Mouse (Mus musculus): ENCODE data around the gene Asic2. TPM values are rescaled to one million over a fixed set of nuclear protein-coding genes. Genes with fewer than 3 reads are reported as not detected.

Asic2 gene
- total RNA-seq, 2 experiments from 2014 or later = 58.4 to 61.0 TPM

- no peak for DNase-seq (ENCODE audit: extremely low spot score in 1 of 2, low spot score in 1 of 2)
These were observed 1063.7 kb downstream of the Asic2 start for GRCm38 (mm10) chr11:80904559-80904958.

DNA sequence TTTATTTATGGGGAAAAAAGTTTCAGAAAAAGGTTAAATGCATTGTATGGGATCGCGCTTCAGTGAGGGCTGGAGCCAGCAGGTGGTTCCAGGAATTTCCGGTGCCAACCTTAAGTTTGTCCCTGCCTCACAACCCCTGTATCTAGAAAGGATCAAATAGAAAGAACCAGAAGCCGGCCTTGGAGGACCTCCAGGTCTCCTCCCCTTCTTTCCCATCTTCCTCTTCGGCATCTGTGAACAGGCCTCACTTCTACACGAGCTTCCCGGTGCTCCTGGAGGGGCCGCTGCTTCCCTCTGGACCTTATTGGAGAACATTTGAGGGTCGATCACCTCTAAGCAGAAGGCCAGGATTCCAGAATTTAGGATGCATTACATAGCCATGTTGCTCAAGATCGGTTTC, 1064.8 kb downstream of the Asic2 start:
- no peak for DNase-seq (ENCODE audit: extremely low spot score in 1 of 2, low spot score in 1 of 2)

GRCm38 (mm10) chr11:80902664-80903063, 1065.6 kb downstream of the Asic2 start:
- no peak for DNase-seq (ENCODE audit: extremely low spot score in 1 of 2, low spot score in 1 of 2)

- DNase-seq (ENCODE audit: extremely low spot score in 1 of 2, low spot score in 1 of 2) = no peak
These were observed 1067.7 kb downstream of the Asic2 start for GRCm38 (mm10) chr11:80900555-80900954.

DNA sequence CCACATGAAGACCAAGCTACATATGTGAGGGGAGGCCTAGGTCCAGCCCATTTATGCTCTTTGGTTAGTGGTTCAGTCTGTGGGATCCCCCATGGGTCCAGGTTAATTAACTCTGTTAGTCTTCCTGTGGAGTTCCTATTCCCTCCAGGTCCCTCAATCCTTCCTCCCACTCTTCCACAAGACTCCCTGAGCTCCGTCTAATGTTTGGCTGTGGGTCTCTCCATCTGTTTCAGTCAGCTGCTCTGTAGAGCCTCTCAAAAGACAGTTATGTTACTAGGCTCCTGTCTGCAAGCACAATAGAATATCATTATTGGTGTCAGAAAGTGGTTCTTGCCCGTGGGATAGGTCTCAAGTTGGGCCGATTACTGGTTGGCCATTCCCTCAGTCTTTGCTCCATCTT, 1072.4 kb downstream of the Asic2 start:
- no peak for DNase-seq (ENCODE audit: extremely low spot score in 1 of 2, low spot score in 1 of 2)

- DNase-seq (ENCODE audit: extremely low spot score in 1 of 2, low spot score in 1 of 2) = no peak
These were observed 1078.8 kb downstream of the Asic2 start for GRCm38 (mm10) chr11:80889336-80890063.

- DNase-seq (ENCODE audit: extremely low spot score in 1 of 2, low spot score in 1 of 2) = no peak
These were observed 1081.2 kb downstream of the Asic2 start for GRCm38 (mm10) chr11:80887021-80887420.

GRCm38 (mm10) chr11:80886365-80886764, 1081.9 kb downstream of the Asic2 start:
- DNase-seq (ENCODE audit: extremely low spot score in 1 of 2, low spot score in 1 of 2) = no peak

GRCm38 (mm10) chr11:80884521-80885231, 1083.6 kb downstream of the Asic2 start:
- DNase-seq (ENCODE audit: extremely low spot score in 1 of 2, low spot score in 1 of 2) = no peak

DNA sequence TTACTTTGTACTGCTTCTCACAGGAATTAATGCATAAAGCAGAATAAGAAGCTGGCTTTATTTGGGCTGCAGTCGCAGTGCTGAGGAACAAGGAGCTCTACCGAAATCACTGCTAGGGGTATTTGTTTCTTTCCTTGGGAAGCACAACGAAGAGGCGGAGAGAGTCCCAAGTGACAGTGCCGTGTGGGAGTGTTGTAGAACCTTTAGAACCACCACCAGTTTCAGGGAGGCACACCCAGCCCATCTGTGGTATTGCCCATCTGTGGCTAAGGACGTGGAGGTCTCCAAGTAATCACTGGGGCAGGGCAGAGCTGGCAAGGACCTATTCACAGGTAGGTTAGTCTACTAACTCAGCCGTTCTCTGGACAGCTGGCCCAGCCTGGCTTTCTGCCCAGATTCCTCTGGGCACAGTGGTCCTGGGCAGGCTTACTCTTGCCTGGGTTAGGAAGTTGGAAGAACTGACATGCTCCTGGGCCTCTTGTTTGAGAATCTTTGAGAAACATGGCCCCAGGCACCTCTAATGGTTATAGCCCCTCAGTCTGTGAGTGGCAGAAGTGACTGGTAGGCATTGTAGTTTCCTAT, 1085.9 kb downstream of the Asic2 start:
- no peak for DNase-seq (ENCODE audit: extremely low spot score in 1 of 2, low spot score in 1 of 2)

GRCm38 (mm10) chr11:80878026-80878425, 1090.2 kb downstream of the Asic2 start:
- DNase-seq (ENCODE audit: extremely low spot score in 1 of 2, low spot score in 1 of 2) = no peak

DNA sequence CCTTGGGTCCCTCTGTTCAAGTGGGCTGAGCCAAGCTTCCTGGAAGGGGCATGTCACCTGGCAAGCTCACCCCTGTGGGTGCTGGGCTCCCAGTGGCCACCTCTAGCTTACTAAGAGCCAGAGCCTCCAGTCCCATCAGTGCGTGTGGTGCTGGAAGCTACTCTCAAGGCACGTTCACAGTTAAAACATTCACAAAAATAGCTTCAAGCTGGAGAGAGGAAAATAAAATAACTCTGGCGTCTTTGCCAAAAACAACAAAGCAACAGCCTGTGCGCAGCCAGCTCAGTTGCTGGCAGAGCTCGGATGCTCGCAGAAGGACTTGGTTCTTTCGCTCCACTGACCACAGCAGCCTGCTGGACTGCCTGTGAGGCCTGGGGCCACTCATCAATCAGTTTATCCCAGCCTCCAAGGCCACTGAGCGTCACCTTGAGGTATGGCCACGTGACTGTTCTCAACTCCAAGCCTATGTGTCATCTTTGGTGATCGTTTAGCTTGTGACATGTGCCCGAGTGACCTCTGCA, 1091.1 kb downstream of the Asic2 start:
- peak; percentile 31 to 32 for DNase-seq (ENCODE audit: extremely low spot score in 1 of 2, low spot score in 1 of 2)

DNA sequence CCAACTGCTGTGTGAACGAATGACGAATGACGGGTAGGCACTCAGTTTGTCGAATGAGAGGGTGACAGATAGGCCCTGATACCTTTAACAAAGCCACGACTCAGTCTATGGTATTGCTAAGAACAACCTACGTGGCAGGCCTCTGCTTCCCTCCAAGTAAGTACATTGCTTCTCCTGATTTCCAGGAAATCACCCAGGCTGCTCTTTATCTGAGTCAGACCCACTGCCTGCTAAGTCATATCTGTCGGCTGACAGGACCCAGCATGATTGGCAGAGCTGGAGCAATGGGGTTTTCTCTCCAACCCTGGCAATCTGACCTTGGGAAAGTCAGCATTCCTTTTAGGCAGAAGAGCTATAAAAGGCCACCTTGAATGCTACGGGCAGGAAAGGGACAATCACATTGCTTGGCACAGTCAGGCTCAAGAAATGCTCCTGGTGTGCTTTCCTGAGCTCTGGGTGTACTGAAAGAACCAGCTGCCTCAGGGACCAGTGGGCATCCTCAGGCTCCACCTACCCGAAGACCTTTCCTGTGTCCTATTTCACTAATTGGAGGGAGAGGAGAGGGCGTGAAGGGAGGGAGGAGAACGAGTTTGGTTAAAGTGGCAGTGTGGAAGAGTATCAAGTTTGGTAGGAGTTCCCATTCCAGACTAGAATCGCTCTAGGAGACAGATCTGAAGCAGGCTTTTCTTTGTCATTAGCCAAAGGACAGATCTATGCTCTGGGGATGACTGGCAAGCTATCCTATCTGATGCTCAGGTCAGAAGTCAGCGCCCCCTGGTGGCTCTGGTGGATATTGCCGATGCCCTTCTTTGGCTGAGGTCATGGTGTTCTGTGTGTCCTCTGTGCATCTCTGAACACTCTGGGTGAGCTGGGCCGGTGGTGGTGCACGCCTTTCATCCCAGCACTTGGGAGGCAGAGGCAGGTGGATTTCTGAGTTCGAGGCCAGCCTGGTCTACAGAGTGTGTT, 1095.5 kb downstream of the Asic2 start:
- DNase-seq (ENCODE audit: extremely low spot score in 1 of 2, low spot score in 1 of 2) = peak in 1 of 2 experiments; percentile 68

DNA sequence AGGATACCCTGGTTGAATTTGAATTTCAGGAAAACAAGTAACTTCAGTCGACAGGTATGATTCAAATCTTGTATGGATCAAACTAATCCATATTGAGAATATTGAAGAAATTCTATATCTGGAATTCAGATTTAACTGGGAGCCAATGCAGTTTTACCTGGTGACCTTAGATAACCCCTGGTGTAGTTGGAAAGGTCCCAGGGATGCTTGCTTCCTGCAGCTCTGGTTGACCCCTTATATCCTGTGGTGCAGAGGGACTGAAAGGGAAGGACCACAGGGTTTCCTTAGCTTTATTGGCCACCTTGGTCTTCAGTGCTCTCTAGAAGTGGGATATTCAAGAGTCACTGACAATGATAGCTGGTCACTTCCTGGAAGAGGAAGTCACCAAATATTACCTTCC, 1100.2 kb downstream of the Asic2 start:
- DNase-seq (ENCODE audit: extremely low spot score in 1 of 2, low spot score in 1 of 2) = no peak

- no peak for DNase-seq (ENCODE audit: extremely low spot score in 1 of 2, low spot score in 1 of 2)
These were observed 1105.3 kb downstream of the Asic2 start for GRCm38 (mm10) chr11:80862941-80863340.

- DNase-seq (ENCODE audit: extremely low spot score in 1 of 2, low spot score in 1 of 2) = no peak
These were observed 1110.2 kb downstream of the Asic2 start, which contains the start of gene Spaca3 for GRCm38 (mm10) chr11:80858065-80858464. Gene Spaca3, plus strand, starts transcription at chr11:80858365.

DNA sequence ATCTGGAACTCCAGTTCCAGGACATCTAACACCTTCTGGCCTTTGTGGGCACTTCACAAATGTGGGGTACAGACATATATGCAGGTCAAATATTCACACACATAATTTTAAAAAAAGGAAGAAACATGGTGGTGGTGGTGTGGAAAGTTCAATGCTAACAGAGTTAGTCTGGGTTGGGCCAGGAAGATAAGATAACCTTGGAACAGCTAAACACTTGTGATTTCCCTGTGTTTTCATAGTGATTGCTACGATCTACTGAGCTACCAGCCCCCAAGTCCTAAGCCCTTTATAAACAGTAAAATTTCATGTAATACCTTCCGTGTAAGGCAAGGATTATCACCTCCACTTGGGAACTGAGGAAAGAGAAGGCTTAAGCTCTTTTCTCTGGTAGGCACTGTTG, 1111.4 kb downstream of the Asic2 start:
- DNase-seq (ENCODE audit: extremely low spot score in 1 of 2, low spot score in 1 of 2) = no peak

- DNase-seq (ENCODE audit: extremely low spot score in 1 of 2, low spot score in 1 of 2) = no peak
These were observed 1113.3 kb downstream of the Asic2 start for GRCm38 (mm10) chr11:80854908-80855307.

- no peak for DNase-seq (ENCODE audit: extremely low spot score in 1 of 2, low spot score in 1 of 2)
These were observed 1113.8 kb downstream of the Asic2 start for GRCm38 (mm10) chr11:80854430-80854829.

GRCm38 (mm10) chr11:80853014-80853413, 1115.2 kb downstream of the Asic2 start:
- no peak for DNase-seq (ENCODE audit: extremely low spot score in 1 of 2, low spot score in 1 of 2)

All from layer of hippocampus, postnatal 25 days (tissue).